Mouse (Mus musculus): ENCODE measurements at regions not wholly inside any gene's neighbourhood (a gene's known extent, or its start where the extent isn't known, plus 50 kb on each side); places are given as distances from the start of the nearest gene placed in this dataset.

DNA sequence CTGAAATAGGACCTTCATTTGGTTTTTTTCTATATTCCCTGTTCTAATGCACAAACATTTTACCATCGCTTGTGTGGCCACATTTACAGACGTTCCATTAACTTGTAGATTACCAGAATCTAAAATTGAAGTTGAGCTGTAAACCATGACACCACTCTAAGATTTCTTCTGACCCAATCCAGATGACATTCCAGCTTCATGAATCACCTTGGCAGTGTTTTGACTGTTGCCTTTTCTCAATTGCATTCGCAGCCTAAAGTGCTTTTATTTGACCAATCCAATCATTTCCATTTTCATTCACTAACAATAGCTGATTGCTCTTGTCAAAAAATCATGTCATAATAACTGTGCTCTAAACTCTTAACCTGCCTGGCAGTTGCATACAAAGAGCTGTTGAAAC, 144.8 kb downstream of the Mdfic start:
- 74% methylated on average over 3 of the region's 3 CpGs for WGBS

DNA sequence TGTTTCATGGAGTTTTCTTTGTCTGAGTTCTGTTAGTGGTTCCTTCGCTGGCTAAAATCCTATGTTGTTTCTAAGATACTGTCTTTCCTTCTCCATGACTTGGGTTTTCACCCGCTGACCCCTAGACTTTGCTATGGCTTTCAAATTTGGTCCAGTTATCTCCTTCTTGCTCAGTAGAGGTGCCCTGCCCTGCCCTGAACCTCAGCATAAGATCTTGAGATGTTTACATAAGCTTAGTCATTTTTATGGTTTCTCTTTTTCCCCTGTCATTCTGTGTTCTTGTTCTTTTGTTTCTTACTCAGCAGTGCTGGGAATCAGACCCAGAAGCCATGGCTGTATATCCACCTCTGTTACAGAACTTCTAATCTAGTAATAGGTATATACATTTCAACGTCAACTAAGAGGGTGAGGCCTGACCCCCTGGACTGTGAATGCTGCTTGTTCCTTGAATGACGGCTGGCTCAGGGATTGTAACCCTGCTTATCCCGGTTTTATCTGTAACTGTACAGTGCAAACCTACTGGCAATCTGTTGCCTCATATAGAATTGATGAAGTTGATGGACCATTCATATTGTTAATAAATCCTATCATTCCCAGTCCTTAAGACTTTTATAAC, 161.9 kb downstream of the Mdfic start:
- 92% methylated on average over 5 of the region's 5 CpGs for WGBS
- no peak for ATAC-seq (ENCODE audit: low FRiP score, low read depth)
- H3K36me3 ChIP-seq = no peaks in the 10 kb centered on the region

More for the DNA sequence above, 144.8 kb downstream of the Mdfic start:
- Histone ChIP-seq H3K9me3 (no peaks in the 10 kb centered on the region), H3K4me3 (no peak overlapping the region), H3K4me2 (replicated peaks) (no peak overlapping the region), H3K27me3 (no peaks in the 10 kb centered on the region), H3K27ac (replicated peaks) (no peak overlapping the region), H3K4me1 (0 out of 2 replicates have a peak, but pooled peaks cover 2% of the 10 kb centered on the region), H3K36me3 (no peaks in the 10 kb centered on the region), H3K9ac (replicated peaks) (no peak overlapping the region)
- ATAC-seq (ENCODE audit: low FRiP score, low read depth) = no peak

DNA sequence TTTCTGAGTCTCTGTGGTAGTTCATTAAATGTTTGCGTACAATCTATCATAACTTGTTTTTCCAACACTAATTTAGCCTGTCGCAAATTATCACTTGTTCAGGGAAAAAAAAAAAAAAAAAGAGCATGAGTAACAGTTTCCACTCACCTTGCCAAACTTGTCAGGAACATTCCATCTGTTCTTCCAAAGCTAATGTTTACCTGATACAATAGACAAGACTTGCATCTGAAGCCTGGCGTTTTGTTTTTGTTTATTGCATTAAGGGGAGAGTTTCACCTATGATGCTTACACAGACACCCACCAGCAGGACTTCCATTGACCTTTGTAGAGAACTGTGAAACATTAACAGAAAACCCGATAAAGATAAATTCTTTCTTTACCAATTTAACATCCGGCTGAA, 172.6 kb downstream of the Mdfic start:
- 92% methylated on average over 5 of the region's 5 CpGs for WGBS
- no peak for ATAC-seq (ENCODE audit: low FRiP score, low read depth)
- H3K9ac ChIP-seq (replicated peaks) = no peak overlapping the region

More for the DNA sequence above, 161.9 kb downstream of the Mdfic start:
- no peaks in the 10 kb centered on the region for H3K9me3 ChIP-seq
- H3K4me3 ChIP-seq = no peak overlapping the region
- H3K27me3 ChIP-seq = no peaks in the 10 kb centered on the region
- H3K9ac ChIP-seq (replicated peaks) = no peak overlapping the region
- H3K4me1 ChIP-seq = no peaks in the 10 kb centered on the region
- no peak overlapping the region for H3K27ac ChIP-seq (replicated peaks)
- H3K4me2 ChIP-seq (replicated peaks) = no peak overlapping the region

DNA sequence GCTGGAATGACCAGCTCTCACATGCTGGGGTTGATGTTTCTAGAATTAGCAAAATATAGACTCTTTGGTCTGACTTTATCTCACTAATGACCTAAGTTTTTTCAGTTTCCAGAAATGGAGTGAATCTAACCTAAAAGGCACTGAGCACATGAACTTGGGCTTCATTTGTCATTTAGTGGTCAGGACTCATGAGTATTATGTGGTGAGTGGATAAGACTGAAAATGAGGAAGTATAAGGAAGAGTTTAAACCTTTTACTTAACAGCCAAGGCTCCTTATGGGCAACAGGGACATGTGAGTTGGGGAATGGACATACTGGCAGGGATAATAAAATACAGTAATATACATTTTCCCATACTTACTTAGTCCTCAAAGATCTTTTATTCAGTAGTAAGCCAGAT, 180.0 kb downstream of the Mdfic start:
- H3K4me1 ChIP-seq = no peaks in the 10 kb centered on the region
- no peak overlapping the region for H3K4me2 ChIP-seq (replicated peaks)
- H3K36me3 ChIP-seq = no peaks in the 10 kb centered on the region
- no peaks in the 10 kb centered on the region for H3K9me3 ChIP-seq
- H3K27ac ChIP-seq (replicated peaks) = no peak overlapping the region
- H3K9ac ChIP-seq (replicated peaks) = no peak overlapping the region
- H3K4me3 ChIP-seq = no peak overlapping the region
- ATAC-seq (ENCODE audit: low FRiP score, low read depth) = no peak
- no peaks in the 10 kb centered on the region for H3K27me3 ChIP-seq

More for the DNA sequence above, 172.6 kb downstream of the Mdfic start:
- Histone ChIP-seq H3K4me1 (no peaks in the 10 kb centered on the region), H3K4me3 (no peak overlapping the region), H3K4me2 (replicated peaks) (no peak overlapping the region), H3K27ac (replicated peaks) (no peak overlapping the region), H3K36me3 (no peaks in the 10 kb centered on the region), H3K9me3 (no peaks in the 10 kb centered on the region), H3K27me3 (no peaks in the 10 kb centered on the region)

DNA sequence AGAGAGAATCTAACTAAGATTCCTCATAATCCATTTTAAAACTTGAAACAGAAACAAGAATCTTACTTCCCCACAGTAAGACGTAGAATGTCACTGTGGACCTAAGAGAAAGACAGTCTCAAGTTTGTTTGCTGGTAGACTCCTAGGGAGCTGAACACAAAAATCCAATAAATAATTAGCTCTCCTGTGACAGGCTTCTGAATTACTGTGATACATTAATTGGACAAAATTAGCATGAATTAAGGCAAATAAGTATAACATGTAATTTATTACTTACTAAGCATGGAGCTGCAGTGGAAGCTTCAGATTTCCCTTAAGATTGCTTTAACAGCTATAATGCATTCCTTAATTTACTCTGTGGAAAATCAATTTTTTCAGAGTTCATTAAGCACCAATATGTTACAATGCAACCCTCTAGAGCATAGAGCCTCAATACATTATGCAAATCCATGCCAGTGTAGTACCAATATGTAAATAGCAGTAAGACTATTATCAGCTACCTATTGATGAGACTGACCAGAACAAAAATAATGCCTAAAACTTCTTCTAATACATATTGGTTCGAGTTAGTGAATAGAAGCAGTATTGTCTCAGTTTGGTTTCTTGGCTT, 182.3 kb downstream of the Mdfic start:
- Histone ChIP-seq H3K4me3 (no peak overlapping the region), H3K4me1 (no peaks in the 10 kb centered on the region), H3K36me3 (no peaks in the 10 kb centered on the region), H3K4me2 (replicated peaks) (no peak overlapping the region), H3K9me3 (no peaks in the 10 kb centered on the region), H3K27me3 (no peaks in the 10 kb centered on the region), H3K27ac (replicated peaks) (no peak overlapping the region), H3K9ac (replicated peaks) (no peak overlapping the region)
- 59% methylated on average over 2 of the region's 2 CpGs for WGBS
- peak; percentile 58; the same call in 1 of the 2 replicates for ATAC-seq (ENCODE audit: low FRiP score, low read depth)

DNA sequence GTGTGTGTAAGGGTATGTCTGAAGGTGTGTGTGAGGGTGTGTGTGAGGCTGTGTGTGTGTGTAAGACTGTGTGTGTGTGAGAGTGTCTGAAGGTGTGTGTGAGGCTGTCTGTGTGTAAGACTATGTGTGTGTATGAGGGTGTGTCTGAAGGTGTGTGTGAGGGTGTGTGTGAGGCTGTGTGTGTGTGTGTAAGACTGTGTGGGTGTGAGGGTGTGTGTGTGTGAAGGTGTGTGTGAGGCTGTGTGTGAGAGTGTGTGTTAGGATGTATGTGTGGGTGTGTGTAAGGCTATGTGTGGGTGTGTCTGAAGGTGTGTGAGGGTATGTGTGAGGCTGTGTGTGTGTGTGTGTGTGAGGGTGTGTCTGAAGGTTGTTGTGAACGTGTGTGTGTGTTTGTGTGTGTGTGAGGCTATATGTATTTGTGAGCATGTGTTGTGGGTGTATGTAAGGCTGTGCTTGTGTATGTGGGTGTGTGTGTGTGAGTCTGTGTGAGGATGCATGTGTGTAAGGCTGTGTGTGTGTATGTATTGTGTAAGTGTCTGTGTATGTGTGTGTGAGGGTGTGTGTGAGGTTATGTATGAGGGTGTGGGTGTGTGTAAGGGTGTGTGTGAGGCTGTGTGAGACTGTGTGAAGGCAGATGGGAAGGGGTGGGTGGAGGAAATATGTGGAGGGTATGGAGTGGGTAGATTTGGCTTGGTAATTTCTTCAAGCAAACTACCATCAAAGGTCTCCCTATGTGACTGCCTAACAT, 190.1 kb downstream of the Mdfic start:
- Histone ChIP-seq H3K4me2 (replicated peaks) (no peak overlapping the region), H3K4me1 (no peaks in the 10 kb centered on the region), H3K27me3 (no peaks in the 10 kb centered on the region), H3K9me3 (no peaks in the 10 kb centered on the region), H3K27ac (replicated peaks) (no peak overlapping the region; the same call in 1 of the 2 replicates), H3K9ac (replicated peaks) (no peak overlapping the region), H3K4me3 (no peak overlapping the region), H3K36me3 (no peaks in the 10 kb centered on the region)
- ATAC-seq (ENCODE audit: low FRiP score, low read depth) = peak; percentile 60
- WGBS = 61% methylated on average over 1 of the region's 1 CpGs

DNA sequence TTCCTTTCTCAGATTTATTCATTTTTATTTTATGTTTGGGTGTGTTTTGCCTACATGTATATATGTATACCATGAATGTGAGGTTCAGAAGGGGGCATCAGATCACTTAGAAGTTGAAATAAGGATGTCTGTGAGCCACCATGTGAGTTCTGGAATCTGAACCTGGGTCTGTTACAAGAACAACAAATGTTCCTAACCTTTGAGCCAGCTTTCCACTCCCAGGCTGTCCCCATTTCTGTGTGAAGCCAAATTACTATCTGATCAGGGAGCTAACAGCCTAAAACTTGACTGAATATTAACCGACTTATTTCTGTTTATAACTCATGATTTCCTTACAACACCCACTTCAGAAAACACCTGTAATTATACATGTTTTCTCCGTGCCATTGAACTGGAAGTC, 209.2 kb downstream of the Mdfic start:
- Histone ChIP-seq H3K36me3 (no peaks in the 10 kb centered on the region), H3K4me3 (no peak overlapping the region), H3K9ac (replicated peaks) (no peak overlapping the region), H3K4me1 (no peaks in the 10 kb centered on the region), H3K27me3 (no peaks in the 10 kb centered on the region), H3K9me3 (no peaks in the 10 kb centered on the region), H3K27ac (replicated peaks) (no peak overlapping the region), H3K4me2 (replicated peaks) (no peak overlapping the region)
- WGBS = 92% methylated on average over 2 of the region's 2 CpGs
- ATAC-seq (ENCODE audit: low FRiP score, low read depth) = no peak

DNA sequence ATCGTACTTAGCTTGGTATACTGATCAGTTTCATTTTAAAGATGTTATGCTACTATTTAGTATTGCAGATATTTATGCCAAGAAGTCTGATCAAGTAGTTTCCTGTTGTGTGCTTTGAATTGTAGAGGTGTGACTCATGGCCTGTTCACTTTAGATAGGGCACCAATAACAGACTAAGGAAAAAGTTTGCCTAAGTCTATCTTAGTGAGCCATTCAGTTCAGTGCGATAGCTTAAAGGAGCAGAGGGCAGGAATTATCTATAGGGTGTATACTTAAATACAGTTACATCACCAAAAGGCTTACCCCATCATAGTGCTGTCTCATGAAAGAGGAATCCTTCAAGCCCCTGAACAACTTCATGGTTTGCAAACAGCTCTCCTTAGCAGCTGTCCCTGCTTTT, 229.8 kb downstream of the Mdfic start:
- 88% methylated on average over 2 of the region's 2 CpGs for WGBS
- Histone ChIP-seq H3K4me1 (no peaks in the 10 kb centered on the region), H3K27ac (replicated peaks) (no peak overlapping the region), H3K4me2 (replicated peaks) (no peak overlapping the region), H3K27me3 (no peaks in the 10 kb centered on the region), H3K36me3 (no peaks in the 10 kb centered on the region), H3K4me3 (no peak overlapping the region), H3K9me3 (no peaks in the 10 kb centered on the region), H3K9ac (replicated peaks) (no peak overlapping the region)
- ATAC-seq (ENCODE audit: low FRiP score, low read depth) = no peak

DNA sequence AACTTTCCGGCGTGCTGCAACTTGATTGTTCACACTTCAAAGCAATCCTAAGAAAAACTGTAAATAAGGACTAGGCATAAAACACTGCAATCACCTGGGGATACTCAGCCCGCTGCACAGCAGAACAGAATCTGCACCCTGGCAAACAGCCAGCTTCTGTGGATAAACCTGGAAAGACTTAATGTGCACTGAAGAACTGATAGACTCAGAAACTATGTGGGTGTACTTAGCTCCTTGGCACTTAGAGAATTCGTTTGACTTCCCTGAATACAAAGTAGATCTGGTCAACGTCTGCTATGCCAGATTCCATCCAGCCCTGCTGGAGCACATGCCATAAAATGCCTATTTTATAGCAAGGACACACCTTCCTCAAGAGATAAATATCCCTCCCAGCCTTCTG, 266.9 kb downstream of the Mdfic start:
- no peak for ATAC-seq (ENCODE audit: low FRiP score, low read depth)
- no peaks in the 10 kb centered on the region for H3K9me3 ChIP-seq

More for the DNA sequence above, 266.9 kb downstream of the Mdfic start:
- no peak overlapping the region for H3K9ac ChIP-seq (replicated peaks)
- no peaks in the 10 kb centered on the region for H3K4me1 ChIP-seq
- no peaks in the 10 kb centered on the region for H3K27me3 ChIP-seq
- H3K36me3 ChIP-seq = no peaks in the 10 kb centered on the region
- no peak overlapping the region for H3K4me3 ChIP-seq
- 57% methylated on average over 5 of the region's 5 CpGs for WGBS
- no peak overlapping the region for H3K4me2 ChIP-seq (replicated peaks)
- no peak overlapping the region for H3K27ac ChIP-seq (replicated peaks)
